Mouse (Mus musculus) neural tube, embryonic 11.5 days (tissue): ENCODE data around the gene Zdhhc8. TPM values are rescaled to one million over a fixed set of nuclear protein-coding genes. Genes with fewer than 3 reads are reported as not detected.

ENCODE experiments used
- ATAC-seq: fragments of 200-750 bp; cut with Nextera tagmentation; 2 replicates; pipeline ENCODE4 v1.8.0; 2017; ENCODE audit warnings: moderate number of reproducible peaks, mild to moderate bottlenecking, moderate TSS enrichment, moderate library complexity; ENCODE audit not compliant: insufficient read depth, low FRiP score, low TSS enrichment
- DNase-seq: peaks from one replicate; pipeline ENCODE4 v3.0.0-alpha.2; 2015; ENCODE audit warnings: low spot score
- H3K27ac ChIP-seq: fragments of 300-500 bp; sonication (generic); 2 replicates; pipeline ENCODE4 v1.5.1; 2014; ENCODE audit warnings: low read depth, mild to moderate bottlenecking, low read length
- H3K27me3 ChIP-seq: fragments of 300-500 bp; sonication (generic); 2 replicates; pipeline ENCODE4 v1.6.1; 2014; ENCODE audit warnings: mild to moderate bottlenecking, low read length, mixed read lengths; ENCODE audit not compliant: control insufficient read depth, insufficient read depth
- H3K36me3 ChIP-seq: fragments of 300-500 bp; sonication (generic); 2 replicates; pipeline ENCODE4 v1.6.1; 2014; ENCODE audit warnings: mild to moderate bottlenecking, low read length, moderate library complexity, mixed read lengths; ENCODE audit not compliant: control insufficient read depth, insufficient read depth
- H3K4me1 ChIP-seq: fragments of 300-500 bp; sonication (generic); 2 replicates; pipeline ENCODE4 v1.6.1; 2014; ENCODE audit warnings: low read length, mixed read lengths; ENCODE audit not compliant: control insufficient read depth, insufficient read depth
- H3K4me2 ChIP-seq: fragments of 300-500 bp; sonication (generic); 2 replicates; pipeline ENCODE4 v1.6.1; 2014; ENCODE audit warnings: low read depth, mild to moderate bottlenecking, moderate library complexity
- H3K4me3 ChIP-seq: fragments of 300-500 bp; sonication (generic); 2 replicates; pipeline ENCODE4 v1.5.1; 2014; ENCODE audit warnings: low read depth, low read length
- H3K9ac ChIP-seq: fragments of 300-500 bp; sonication (generic); 2 replicates; pipeline ENCODE4 v1.6.1; 2014; ENCODE audit warnings: mild to moderate bottlenecking, low read length
- H3K9me3 ChIP-seq: fragments of 300-500 bp; sonication (generic); 2 replicates; pipeline ENCODE4 v1.6.1; 2016; ENCODE audit warnings: low read length; ENCODE audit not compliant: control insufficient read depth
- WGBS: fragments of 180-500 bp; shearing (Covaris S2); extraction: QIAGEN DNeasy Blood & Tissue Kit; methylation state at CpG from one replicate; pipeline ENCODE4 v1.1.7; 2014; 5-methylcytosine and 5-hydroxymethylcytosine counted together
- polyA plus RNA-seq: library from polyadenylated mRNA; unstranded; fragments of >200 nt; fragmentation: Nextera tagmentation; extraction: Ambion mirVana; gene quantifications from 2 replicates; pipeline ENCODE4 v1.2.1, GENCODE M21; 2014

Gene Zdhhc8
- polyA plus RNA-seq, 1 experiment from 2014 or later: 13.6 TPM

GRCm38 (mm10) chr16:18211417-18212171 is 23.3 kb downstream of the Zdhhc8 start:
- Histone ChIP-seq H3K9me3 (no peaks in the 10 kb centered on the region), H3K9ac (no peak overlapping the region), H3K4me2 (no peak overlapping the region), H3K36me3 (no peaks in the 10 kb centered on the region), H3K27me3 (no peaks in the 10 kb centered on the region), H3K27ac (no peak overlapping the region), H3K4me3 (no peak overlapping the region), H3K4me1 (peaks cover 13% of the 10 kb centered on the region)
- DNase-seq (peak; percentile 92), ATAC-seq (peak; percentile 25; the same call in 1 of the 2 replicates)
- 50% methylated on average over 10 of the region's 10 CpGs for WGBS

GRCm38 (mm10) chr16:18210701-18211416 is 24.1 kb downstream of the Zdhhc8 start:
- no peak overlapping the region for H3K4me2 ChIP-seq
- DNase-seq: peak; percentile 69
- H3K27ac ChIP-seq: no peak overlapping the region
- H3K36me3 ChIP-seq: no peaks in the 10 kb centered on the region
- no peaks in the 10 kb centered on the region for H3K27me3 ChIP-seq
- 22% methylated on average over 7 of the region's 8 CpGs for WGBS
- H3K9ac ChIP-seq: no peak overlapping the region
- H3K4me3 ChIP-seq: no peak overlapping the region
- H3K9me3 ChIP-seq: no peaks in the 10 kb centered on the region
- H3K4me1 ChIP-seq: peaks cover 13% of the 10 kb centered on the region
- ATAC-seq: no peak

GRCm38 (mm10) chr16:18203430-18204091 is 31.4 kb downstream of the Zdhhc8 start:
- Histone ChIP-seq H3K27ac (no peak overlapping the region), H3K9ac (no peak overlapping the region), H3K27me3 (no peaks in the 10 kb centered on the region), H3K4me2 (no peak overlapping the region), H3K9me3 (no peaks in the 10 kb centered on the region), H3K36me3 (no peaks in the 10 kb centered on the region), H3K4me1 (peaks cover 13% of the 10 kb centered on the region), H3K4me3 (no peak overlapping the region)
- 48% methylated on average over 7 of the region's 7 CpGs for WGBS
- peak; percentile 30; the same call in 1 of the 2 replicates for ATAC-seq
- DNase-seq: no peak

- 85% methylated on average over 1 of the region's 1 CpGs for WGBS
- DNase-seq (no peak), ATAC-seq (no peak)
- Histone ChIP-seq H3K27ac (no peak overlapping the region), H3K9me3 (no peaks in the 10 kb centered on the region), H3K4me2 (no peak overlapping the region), H3K27me3 (no peaks in the 10 kb centered on the region), H3K36me3 (no peaks in the 10 kb centered on the region), H3K4me1 (peaks cover 24% of the 10 kb centered on the region), H3K9ac (no peak overlapping the region), H3K4me3 (no peak overlapping the region)
Observed at GRCm38 (mm10) chr16:18202061-18202460, 32.9 kb downstream of the Zdhhc8 start.

GRCm38 (mm10) chr16:18201620-18202019 is 33.3 kb downstream of the Zdhhc8 start:
- WGBS: 50% methylated on average over 1 of the region's 1 CpGs
- peaks cover 24% of the 10 kb centered on the region for H3K4me1 ChIP-seq
- H3K9ac ChIP-seq: no peak overlapping the region
- no peak overlapping the region for H3K4me3 ChIP-seq
- H3K27ac ChIP-seq: no peak overlapping the region
- no peaks in the 10 kb centered on the region for H3K36me3 ChIP-seq
- no peaks in the 10 kb centered on the region for H3K27me3 ChIP-seq
- H3K4me2 ChIP-seq: no peak overlapping the region
- ATAC-seq (no peak), DNase-seq (no peak)
- no peaks in the 10 kb centered on the region for H3K9me3 ChIP-seq

GRCm38 (mm10) chr16:18200062-18200461 is 34.9 kb downstream of the Zdhhc8 start:
- 88% methylated on average over 2 of the region's 2 CpGs for WGBS
- H3K36me3 ChIP-seq: no peaks in the 10 kb centered on the region
- DNase-seq: no peak
- no peaks in the 10 kb centered on the region for H3K27me3 ChIP-seq
- H3K4me1 ChIP-seq: peaks cover 28% of the 10 kb centered on the region
- no peak overlapping the region for H3K27ac ChIP-seq
- no peak overlapping the region for H3K9ac ChIP-seq
- no peak overlapping the region for H3K4me2 ChIP-seq
- H3K4me3 ChIP-seq: no peak overlapping the region
- ATAC-seq: no peak
- no peaks in the 10 kb centered on the region for H3K9me3 ChIP-seq

GRCm38 (mm10) chr16:18198365-18199098 is 36.4 kb downstream of the Zdhhc8 start:
- Histone ChIP-seq H3K9me3 (no peaks in the 10 kb centered on the region), H3K27me3 (no peaks in the 10 kb centered on the region), H3K36me3 (no peaks in the 10 kb centered on the region), H3K4me2 (no peak overlapping the region), H3K4me1 (peaks cover 38% of the 10 kb centered on the region), H3K4me3 (no peak overlapping the region), H3K9ac (no peak overlapping the region), H3K27ac (no peak overlapping the region)
- 54% methylated on average over 10 of the region's 10 CpGs for whole genome bisulfite sequencing
- ATAC-seq: peak; percentile 24; the same call in 1 of the 2 replicates
- no peak for DNase-seq

GRCm38 (mm10) chr16:18197881-18198280 is 37.1 kb downstream of the Zdhhc8 start:
- Histone ChIP-seq H3K36me3 (no peaks in the 10 kb centered on the region), H3K9ac (no peak overlapping the region), H3K27me3 (no peaks in the 10 kb centered on the region), H3K4me1 (peaks cover 38% of the 10 kb centered on the region), H3K27ac (no peak overlapping the region), H3K4me2 (no peak overlapping the region), H3K4me3 (no peak overlapping the region), H3K9me3 (no peaks in the 10 kb centered on the region)
- DNase-seq (no peak), ATAC-seq (no peak)
- WGBS: 86% methylated on average over 6 of the region's 6 CpGs
